10 mouse cellular contexts compared by ENCODE assay signal in genomic region chr15:83351546-83351945, GRCm38 (mm10).
"Had no signal": no experiment of that assay in that cellular context is flagged by ENCODE, and none has a peak within 500 bp of the region (broad histone marks: within the 10 kb centered on the region; RNA-seq: fewer than 3 reads in every experiment).

No protein-coding gene starts in this region.

- ATAC-seq: hindbrain, embryonic 16.5 days; liver, embryonic 12.5 days had no signal

- H3K4me3 ChIP-seq: limb, embryonic 15.5 days; liver, embryonic 12.5 days; midbrain, embryonic 12.5 days had no signal

- DNase-seq: layer of hippocampus, adult 9-11 months; layer of hippocampus, postnatal 36 days; lung, postnatal 10 days; right cerebral cortex, postnatal 25 days; thymus, postnatal 4 days had no signal

- H3K4me2 ChIP-seq: liver, embryonic 12.5 days; midbrain, embryonic 12.5 days had no signal

- H3K9me3 ChIP-seq: limb, embryonic 15.5 days; liver, embryonic 12.5 days; midbrain, embryonic 12.5 days had no signal

- H3K9ac ChIP-seq: limb, embryonic 15.5 days; midbrain, embryonic 12.5 days had no signal

- H3K27ac ChIP-seq: kidney, postnatal 0 days; limb, embryonic 15.5 days; liver, embryonic 12.5 days; midbrain, embryonic 12.5 days had no signal

- H3K36me3 ChIP-seq: liver, embryonic 12.5 days; midbrain, embryonic 12.5 days had no signal

- H3K27me3 ChIP-seq: limb, embryonic 15.5 days; liver, embryonic 12.5 days had no signal
